Mouse (Mus musculus) embryonic fibroblast, embryonic 13.5 days (primary cell): Measurements from ENCODE around the gene Col4a2.

ENCODE experiments used
- CTCF ChIP-seq: IDR thresholded peaks from 2 replicates; pipeline ENCODE4 v1.5.1; 2011; ENCODE audit warnings: mild to moderate bottlenecking, control low read depth, low read length, moderate library complexity, borderline replicate concordance; ENCODE audit not compliant: insufficient read depth
- POLR2A ChIP-seq: IDR thresholded peaks from 2 replicates; pipeline ENCODE4 v1.6.1; 2011; ENCODE audit warnings: low read depth, mild to moderate bottlenecking, control low read depth, low read length, moderate library complexity

- TF ChIP-seq CTCF (no peak), POLR2A (no peak)
Observed at GRCm38 (mm10) chr8:11414304-11414703, 101.7 kb downstream of the Col4a2 start.
